Mouse (Mus musculus) ovary, postnatal 36 days (tissue): ENCODE results near the gene Gimap1.

Experiments used
- DNase-seq: peaks from one replicate; pipeline ENCODE4 v3.0.0; 2022; ENCODE audit warnings: low spot score, mixed read lengths

Gene Gimap1

DNA sequence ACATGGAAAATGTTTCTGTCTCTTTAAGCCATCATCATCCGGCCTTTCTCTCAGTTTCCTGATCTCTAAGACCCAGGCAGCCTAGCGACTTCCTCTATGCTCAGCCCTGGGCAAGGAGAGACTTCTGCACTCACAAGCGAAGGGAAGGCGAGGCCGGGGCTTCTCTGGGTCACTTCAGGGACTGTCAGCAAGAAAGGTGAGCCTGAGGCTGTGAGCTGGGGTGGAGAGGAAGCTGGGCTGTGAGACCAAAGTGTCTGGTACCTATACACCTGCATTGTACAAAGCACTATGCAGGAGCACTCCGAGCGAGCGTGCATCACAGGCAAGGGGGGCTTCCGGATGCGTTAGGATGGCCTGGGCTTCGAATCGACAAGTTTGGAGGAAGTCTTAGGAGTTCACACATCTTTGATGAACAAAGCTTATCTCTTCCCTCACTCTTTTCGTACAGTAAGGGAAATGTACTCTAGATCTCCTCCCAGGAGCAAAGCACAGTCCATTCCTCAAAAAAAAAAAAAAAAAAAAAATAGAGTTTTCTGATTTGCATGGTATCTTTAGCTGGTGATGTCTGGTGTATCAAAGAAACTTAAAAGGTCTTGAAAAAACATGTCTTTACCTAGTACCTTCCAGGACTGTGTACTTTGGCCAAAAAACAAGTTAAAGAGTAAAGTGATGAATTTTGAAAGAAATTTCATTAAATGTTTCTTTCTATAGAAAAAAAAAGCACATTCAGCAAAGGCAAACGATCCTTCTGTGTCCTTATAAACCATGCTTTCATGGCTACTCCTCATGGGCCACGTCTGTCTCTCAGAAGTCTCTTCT lies at the start of gene Gimap1:
Gene Gimap1 (plus strand): TSS at position 94 of the 819 bp plus-strand sequence.
- DNase-seq, result no peak

DNA sequence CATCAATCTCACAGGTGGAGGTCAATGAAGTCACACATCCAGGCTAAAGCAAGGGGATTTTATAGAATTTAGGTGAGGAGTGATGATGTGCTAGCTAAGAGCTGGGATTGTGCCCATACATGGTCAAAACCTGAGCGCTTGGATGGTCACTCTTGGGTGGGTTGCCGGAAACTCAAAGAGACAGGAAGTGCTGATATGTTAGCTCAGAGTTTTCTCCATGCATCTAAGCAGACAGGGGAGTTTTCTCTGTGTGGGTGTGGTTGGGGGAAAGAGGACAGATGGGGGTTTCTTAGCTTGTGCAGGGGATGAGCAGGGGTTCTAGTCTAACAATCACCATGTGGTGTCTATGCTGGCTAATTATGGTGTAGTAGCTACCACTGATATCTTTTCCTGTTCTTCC lies 49.5 kb upstream of the Gimap1 start:
- DNase-seq, result no peak

DNA sequence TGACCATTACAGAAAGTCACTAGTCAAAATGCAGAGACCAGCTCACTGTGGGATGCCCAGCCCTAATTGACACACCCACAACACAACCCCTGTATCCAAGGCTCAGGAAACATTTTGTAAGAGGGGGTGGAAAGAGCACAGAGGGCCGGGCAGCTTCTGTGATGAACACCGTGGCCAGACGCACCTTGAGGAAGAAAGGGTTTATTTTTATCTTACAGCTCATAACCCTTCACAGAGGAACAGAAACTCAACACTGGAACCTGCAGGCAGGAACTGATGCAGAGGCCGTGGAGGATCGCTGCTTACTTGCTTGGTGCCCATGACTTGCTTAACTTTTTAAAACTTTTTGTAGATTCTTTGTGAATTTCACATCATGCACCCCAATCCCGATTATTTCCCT lies 45.9 kb upstream of the Gimap1 start:
- DNase-seq, result no peak

DNA sequence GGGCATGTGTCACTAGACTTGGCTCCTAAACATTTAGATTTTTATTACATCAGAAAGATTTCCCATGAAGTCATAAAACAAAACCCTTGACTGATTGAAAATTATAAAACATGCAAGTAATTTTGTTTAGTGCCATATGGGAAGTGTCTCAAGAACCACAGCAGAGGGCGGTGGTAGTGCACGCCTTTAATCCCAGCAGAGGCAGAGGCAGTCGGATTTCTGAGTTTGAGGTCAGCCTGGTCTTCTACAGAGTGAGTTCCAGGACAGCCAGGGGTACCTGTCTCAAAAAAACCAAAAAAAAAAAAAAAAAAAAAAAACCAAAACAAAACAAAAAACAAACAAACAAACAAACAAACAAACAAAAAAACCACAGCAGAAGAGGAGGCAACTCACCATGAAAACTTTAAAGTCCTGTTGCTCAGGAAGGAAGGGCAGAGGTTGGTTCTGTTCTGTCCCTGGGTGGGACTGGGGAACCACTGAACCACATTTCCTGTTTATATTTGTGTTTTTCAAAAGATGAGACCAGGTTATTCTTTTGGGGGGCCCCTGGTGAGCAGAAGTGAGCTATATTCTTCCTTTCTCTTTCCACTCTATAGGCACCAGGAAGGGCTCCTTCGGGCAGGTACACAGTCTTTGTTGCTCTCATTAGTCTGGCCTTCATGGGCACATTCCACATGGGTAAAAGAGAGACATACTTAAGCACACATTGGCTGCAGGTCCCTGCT lies 41.9 kb upstream of the Gimap1 start:
- no peak for DNase-seq

DNA sequence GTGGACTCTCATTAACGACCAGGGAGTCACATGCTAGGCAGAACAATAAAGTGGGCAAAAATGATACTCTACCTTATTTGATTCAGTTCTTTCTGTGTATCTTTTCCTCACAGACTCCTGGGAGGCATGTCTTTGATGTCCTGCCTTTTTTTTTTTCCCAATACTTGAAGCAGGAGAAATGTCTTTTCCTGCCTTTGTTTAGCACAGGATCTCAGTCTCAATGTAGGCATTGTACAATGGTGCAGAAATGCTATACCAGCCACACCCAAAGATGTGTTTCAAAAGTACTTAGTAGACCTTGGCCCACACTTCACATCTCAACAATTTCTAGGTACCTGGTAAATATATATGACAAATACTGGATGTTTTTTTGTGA lies 41.3 kb upstream of the Gimap1 start:
- no peak for DNase-seq

DNA sequence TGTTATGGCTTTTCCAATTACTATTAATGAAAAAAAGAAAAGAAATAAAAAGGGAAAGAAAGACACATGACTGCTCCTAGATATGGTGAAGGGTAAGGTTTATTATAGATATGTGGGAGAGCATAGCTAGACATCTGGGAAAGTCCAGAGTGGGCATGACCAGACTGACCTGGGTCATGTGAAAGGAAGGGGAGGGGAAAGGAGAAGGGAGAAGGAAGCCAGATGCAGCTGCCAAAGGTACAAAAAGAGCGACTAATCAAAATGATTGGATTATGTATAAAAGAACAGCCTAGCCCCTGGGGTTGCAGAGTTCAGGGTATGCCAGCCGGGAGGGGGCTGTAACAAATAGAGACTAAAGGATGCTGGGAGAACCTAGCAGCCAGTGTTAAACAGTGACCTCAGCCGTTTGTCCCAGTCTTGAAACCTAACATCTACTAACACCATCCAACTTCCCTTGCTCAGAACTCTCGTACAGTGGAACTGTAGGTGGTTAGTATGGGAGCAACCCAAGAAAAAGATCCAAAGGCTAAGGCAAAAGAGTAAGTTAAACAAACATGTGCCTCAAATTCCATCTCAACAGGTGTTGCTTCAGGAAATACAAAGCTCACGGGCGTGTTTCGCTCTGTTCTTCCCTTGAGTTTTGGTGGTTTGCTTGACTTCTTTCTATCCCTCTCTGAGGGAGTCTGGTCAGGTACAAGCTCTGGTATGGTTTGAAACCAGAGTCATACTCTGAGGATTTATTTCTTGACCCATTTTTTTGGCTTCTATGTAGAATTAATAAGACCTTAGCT lies 40.6 kb upstream of the Gimap1 start:
- DNase-seq, result no peak

DNA sequence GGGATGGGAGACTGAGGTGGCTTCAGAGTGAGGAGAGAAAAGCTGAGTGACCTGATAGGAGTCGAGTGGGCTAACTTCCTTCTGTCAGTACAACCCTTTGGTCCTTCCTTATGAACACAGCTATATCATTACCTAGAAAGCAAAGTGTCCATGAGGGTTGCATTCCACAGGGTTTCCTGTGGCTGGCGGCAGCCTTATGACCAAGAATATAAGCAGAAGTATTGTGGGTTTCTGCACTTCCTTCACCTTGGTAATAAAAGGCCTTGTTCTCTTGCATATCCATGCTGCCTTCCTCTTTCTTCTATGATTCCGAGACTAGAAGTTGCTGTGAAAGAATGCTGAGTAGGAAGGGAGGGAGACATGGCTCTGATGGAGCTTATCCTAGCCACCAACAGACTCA lies 40.0 kb upstream of the Gimap1 start:
- no peak for DNase-seq

DNA sequence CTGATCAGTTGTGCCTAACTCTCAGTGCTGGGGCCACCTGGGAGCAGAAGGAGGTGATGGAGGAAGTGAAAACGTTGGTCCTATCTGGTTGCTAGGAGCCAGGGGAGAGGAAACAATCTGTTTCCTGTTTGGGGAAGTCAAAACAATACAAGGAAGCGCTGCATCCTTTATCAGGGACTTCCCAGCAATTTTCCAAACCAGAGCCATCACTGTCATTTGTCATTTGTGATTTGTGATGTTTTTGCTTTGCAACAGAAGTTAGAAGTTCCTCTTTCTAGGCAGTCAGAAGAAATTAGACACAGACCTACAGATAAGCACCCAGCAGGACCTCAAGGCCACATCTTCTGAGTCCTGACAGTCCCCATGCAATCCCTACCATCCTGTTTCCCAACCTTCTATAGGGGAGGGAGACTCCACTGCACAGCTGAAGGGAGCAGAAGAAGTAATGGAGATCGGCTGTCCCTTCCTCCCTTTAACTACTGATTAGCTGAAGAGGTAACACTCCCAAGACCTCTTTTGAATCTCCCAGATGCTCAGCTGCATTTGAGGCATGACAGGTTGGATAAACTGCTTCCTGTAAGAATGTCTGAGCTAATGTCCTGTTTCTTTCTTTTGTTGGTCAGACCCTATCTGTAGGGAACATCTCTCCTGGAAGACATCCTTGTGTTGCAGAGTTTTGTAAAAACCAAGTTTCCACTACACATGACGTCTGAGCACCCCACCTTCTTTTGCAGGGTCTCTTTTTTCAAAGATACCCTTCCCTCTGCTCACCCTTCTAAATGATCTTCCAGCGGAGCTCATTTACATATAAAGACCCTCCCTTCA lies 38.4 kb upstream of the Gimap1 start:
- no peak for DNase-seq

DNA sequence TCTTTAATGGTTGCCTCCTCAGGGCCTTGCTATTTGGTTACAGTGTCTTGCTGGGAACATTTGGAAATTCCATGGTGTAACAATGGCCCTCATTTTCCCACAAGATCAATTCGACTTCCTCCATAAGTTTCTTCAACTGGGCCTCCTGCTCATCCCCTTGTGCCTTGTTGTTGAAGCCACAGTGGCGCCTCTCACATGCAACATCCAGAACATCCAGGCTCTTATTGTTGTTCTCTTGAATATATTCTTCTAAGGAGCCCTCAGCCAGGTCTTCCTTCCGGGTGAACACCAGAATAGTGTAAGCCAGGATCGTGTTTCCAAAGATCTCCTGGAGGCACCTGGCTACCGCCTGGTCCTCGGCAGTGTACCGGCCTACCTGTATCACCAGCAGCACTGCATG lies 36.7 kb upstream of the Gimap1 start:
- DNase-seq, result no peak

DNA sequence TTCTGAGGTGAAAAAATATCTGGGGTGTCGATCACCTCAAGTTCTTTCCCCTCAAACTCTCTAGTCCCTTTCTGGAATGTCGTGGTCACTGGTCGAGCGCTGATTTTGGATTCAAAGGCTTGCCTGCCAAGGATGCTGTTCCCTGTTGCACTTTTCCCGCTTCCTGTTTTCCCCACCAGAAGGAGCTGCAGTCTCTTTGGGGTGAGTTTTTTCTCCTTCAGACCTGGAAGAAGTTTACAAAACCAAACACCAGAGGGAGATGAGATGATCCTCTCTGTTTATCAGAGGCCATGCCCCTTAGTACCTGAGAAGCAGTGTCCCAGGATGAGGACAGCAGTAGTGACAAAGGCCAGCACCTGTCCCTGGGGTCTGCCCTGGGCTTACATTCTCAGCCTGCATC lies 36.3 kb upstream of the Gimap1 start:
- no peak for DNase-seq

DNA sequence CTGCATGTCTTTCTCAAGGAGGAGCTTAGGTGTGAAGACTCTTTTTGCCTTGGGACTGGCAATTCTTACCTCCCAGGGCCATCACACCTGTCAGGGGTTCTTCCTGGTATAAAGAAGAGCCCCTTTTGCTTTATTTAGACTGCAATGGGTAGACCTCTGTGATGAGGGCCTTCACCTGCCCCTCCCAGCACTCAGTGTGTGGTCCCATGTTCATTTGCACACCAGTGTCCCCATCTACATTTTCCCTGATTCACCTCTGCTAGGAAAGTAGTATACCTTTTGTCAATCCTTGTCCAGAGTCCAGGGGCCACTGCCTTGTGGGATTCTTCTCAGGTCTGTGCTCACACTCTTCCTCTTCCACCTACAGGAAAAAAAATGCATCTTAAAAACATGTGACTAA lies 34.7 kb upstream of the Gimap1 start:
- no peak for DNase-seq

DNA sequence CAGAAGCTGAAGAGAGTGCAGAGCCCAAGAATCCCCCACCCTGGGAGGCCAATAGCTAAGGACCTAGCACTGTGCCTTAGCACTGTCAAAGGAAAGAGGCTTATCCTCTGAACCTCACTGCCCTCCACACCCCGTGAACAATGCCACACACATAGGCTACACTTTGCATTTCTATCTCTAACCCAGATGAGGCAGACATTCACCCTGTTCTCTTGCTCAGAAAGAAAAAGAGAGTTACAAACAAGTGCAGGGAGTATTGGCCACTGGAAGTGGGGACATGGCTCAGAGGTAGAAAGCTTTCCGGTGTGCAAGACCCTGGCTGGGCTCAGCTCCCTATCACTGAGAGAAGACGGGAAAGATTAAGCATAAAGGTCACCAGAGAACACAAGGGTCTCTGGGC lies 32.7 kb upstream of the Gimap1 start:
- DNase-seq, result no peak

DNA sequence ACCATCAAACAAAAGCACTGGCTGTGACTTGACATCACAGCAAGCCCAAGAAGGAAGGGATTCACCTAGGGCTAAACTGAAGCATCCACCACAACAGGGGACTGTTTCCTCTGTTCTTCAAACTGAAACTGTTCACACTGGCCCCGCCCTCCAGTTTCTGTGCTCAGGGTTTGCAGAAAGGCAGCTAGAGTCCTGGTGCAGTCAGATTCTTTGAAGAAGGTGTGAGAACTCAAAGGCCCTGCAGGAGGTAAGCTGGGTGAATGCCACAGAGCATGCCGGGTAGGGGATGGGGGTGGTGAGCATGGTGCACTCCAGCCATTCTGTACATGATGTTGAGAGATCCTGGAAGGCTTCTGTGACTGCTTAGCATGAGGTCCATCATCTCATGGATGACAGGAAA lies 20.4 kb upstream of the Gimap1 start, which contains the start of the genes Gm28053 and Gimap7:
Gene Gm28053 (plus strand): TSS at position 153 of the 400 bp plus-strand sequence.
Gene Gimap7 (plus strand): TSS at position 167 of the 400 bp plus-strand sequence.
- no peak for DNase-seq

DNA sequence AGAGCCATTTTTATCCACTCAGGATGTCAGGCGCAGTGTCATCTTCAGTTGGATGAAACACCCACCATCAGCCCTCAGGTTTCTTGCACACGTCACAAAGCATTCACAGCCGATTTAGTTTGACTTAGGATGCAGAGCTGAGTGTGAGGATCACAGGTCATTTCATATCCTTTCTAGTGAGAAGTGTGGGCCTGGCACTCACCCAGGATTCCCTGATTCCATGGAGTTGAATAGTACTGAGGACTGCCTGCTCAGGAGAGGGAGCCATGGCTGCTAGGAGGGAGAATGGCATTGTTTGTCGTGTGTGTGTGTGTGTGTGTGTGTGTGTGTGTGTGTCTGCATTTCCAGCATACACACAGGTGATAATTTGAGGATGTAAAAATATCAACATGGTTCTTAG lies 18.5 kb upstream of the Gimap1 start:
- no peak for DNase-seq

DNA sequence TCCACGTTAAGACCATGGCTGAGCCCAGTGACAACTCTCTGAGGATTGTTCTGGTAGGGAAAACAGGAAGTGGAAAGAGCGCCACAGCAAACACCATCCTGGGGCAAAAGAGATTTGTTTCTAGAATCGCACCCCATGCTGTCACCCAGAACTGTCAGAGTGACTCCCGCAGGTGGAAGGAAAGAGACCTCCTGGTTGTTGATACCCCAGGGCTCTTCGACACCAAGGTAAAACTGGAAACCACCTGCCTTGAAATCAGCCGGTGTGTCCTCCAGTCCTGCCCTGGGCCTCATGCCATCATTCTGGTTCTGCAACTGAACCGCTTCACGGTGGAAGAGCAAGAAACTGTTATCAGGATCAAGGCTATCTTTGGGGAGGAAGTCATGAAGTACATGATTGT lies 15.4 kb upstream of the Gimap1 start:
- DNase-seq, result no peak

DNA sequence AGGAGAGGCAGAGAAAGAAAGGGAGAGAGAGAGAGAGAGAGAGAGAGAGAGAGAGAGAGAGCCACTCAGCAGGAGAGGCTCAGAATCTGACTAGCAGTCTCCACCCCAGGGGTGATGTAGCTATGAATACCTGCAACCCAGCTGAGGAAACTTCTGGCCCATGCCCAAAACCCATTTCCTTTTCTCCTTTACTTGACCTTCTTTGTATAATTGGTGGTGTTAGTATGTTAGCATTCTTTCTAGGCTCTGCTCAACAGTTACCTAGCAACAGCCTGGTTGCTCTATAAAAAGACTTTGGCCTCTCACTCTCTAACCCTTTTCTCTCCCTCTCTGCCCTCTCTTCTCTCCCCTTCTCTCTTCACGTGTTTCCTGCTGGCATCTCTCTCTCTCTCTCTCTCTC lies 13.4 kb upstream of the Gimap1 start:
- no peak for DNase-seq

DNA sequence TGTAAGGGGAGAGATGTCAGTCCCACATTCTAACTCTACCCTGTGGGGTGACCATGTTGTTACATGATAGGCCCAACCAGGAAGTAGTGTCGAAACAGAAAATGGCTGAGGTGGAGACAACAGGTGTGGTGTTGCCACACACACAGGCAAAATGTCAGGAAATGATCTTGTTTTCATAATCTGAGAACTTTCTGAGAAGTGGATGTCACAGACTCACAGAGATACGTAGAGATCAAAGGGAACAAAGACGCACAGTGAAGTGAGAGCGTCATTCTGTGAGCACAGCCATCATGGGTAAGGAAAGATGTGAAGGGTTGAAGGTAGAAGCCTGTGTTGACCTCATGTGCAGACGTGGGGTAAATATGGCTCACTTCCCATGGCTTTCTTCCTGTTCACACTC lies 11.1 kb upstream of the Gimap1 start:
- DNase-seq, result no peak

DNA sequence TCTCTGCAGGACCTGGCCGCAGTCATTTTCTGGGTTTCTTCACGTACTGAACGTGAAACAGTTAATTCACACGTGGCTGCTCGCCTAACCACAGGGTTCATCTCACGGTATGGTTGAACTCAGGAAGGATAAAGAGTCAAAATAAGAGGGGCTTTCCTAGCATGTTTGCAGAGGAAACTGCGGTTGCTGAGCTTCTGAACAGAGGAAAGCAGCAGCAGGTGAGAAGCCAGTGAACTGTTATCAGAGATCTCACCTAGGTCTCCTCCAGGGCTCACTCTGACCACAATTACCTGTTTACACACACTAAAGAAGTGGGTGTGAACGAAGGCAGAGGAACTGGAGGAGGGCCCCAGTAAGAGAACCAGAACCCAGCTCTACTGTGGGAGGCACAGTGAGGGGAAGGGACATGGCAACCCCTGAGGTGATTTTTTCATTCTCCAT lies 6.0 kb upstream of the Gimap1 start:
- DNase-seq, result no peak

DNA sequence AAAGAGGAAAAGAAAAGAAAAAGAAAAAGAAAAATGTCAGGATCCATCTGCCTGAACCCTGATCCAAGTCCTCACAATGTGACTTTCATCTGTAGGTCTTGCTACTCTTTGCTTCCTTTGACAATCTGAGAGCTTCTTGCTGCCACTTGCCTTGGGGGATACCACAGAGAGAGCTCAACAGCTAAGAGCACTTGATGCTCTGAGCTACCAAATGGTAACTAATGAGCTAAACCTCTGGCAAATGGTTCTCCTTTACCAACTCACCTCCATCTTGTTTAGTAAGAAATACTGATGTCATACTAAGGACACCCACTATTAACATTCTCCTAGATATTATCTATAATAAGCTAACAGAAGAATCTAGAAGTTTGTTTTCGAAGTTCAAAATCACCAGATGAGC lies 5.2 kb upstream of the Gimap1 start:
- DNase-seq, result no peak

DNA sequence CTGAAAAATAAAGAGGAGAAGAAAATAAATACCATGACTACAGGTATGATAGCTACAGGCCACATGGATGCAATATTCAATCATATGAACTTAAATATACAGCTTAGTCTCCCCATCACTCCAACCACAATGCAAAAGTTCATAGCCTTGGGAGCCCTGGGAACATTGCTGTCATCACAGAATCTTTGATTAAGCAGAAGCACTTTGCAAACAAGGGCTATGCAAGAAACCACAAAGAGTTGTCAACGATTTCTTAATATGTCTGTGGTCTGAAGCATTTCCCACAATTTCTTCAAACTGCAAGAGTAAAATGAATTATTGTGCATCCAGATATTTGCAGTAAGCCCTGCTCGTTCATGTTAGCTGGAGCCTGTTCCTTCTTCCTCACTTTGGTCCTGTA lies 1.8 kb upstream of the Gimap1 start:
- no peak for DNase-seq

DNA sequence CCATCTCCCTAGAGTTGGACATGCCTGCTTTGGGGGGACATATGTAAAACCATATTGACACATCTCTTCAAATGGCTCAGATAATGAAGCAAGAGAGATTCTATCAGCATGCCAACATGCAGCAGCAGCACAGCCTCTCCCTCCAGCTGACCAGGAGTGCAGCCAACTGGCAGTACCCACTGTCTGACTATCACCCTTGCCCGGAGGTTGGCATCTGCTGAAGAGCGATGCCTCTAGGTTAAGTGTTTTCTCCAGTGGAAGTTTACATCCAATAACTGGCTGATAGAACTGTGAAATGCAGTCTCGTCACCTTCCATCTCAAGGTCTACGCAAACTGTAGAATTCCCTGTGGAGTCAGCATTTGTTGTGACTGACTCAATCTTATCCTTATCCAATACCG lies 1.2 kb upstream of the Gimap1 start:
- no peak for DNase-seq

DNA sequence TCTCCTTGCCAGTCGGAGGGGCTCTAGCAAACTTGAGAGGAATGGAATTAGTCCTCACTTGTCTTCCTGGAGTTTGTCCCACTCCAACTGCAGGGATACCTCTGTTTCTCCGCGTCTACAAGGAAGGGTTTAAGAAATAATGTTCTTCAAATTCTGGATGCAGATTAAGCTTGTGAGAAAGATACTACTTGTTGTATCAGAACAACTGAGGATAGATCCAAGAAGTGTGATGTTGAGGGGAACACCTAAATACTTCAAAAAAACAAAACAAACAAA lies 864 bp downstream of the Gimap1 start:
- no peak for DNase-seq
